Mouse (Mus musculus) MEL (cell line): ENCODE data around the gene Hecw2. TPM values are rescaled to one million over a fixed set of nuclear protein-coding genes. Genes with fewer than 3 reads are reported as not detected.

Experiments
- DNase-seq: peaks from one replicate; pipeline ENCODE4 v3.0.0; 2011; ENCODE audit warnings: low read depth, low spot score
- H3K27ac ChIP-seq: 2 replicates; pipeline ENCODE4 v1.5.1; 2012; ENCODE audit warnings: low read depth, mild to moderate bottlenecking, control low read depth, low read length, moderate library complexity; ENCODE audit not compliant: control insufficient read depth
- H3K27me3 ChIP-seq, 2 experiments: fragments of 150-350 bp in 1 of 2; sonication (generic) in 1 of 2; 2 replicates each; pipeline ENCODE4 v1.6.1; 2012; ENCODE audit warnings: low read length in 2 of 2, mild to moderate bottlenecking in 2 of 2, improper control_type of control experiment in 1 of 2, moderate library complexity in 1 of 2; ENCODE audit not compliant: insufficient read depth in 2 of 2, control insufficient read depth in 1 of 2
- H3K36me3 ChIP-seq, 2 experiments: 2 replicates each; pipeline ENCODE4 v1.6.1; 2012 to 2014; ENCODE audit warnings: low read length in 2 of 2, improper control_type of control experiment in 1 of 2, inconsistent platforms in 1 of 2, mild to moderate bottlenecking in 1 of 2; ENCODE audit not compliant: insufficient read depth in 2 of 2, control insufficient read depth in 1 of 2
- H3K4me1 ChIP-seq, 2 experiments: fragments of 150-350 bp in 1 of 2; sonication (generic) in 1 of 2; 2 replicates each; pipeline ENCODE4 v1.6.1; 2012; ENCODE audit warnings: low read length in 2 of 2, improper control_type of control experiment in 1 of 2, mild to moderate bottlenecking in 1 of 2; ENCODE audit not compliant: insufficient read depth in 2 of 2, control insufficient read depth in 1 of 2
- H3K4me3 ChIP-seq, 2 experiments: fragments of 150-350 bp in 1 of 2; sonication (generic) in 1 of 2; 2 replicates each; pipeline ENCODE4 v1.5.1; 2012; ENCODE audit warnings: low read depth in 2 of 2, low read length in 2 of 2, mild to moderate bottlenecking in 2 of 2, moderate library complexity in 2 of 2, control low read depth in 1 of 2, improper control_type of control experiment in 1 of 2; ENCODE audit not compliant: control insufficient read depth in 1 of 2, insufficient read depth in 1 of 2
- H3K79me2 ChIP-seq: 2 replicates; pipeline ENCODE4 v1.6.1; 2012; ENCODE audit warnings: mild to moderate bottlenecking, low read length, moderate library complexity; ENCODE audit not compliant: control insufficient read depth, poor library complexity, insufficient read depth
- H3K9ac ChIP-seq: 2 replicates; pipeline ENCODE4 v1.6.1; 2012; ENCODE audit warnings: low read depth, mild to moderate bottlenecking, control low read depth, low read length, moderate library complexity; ENCODE audit not compliant: control insufficient read depth, poor library complexity, severe bottlenecking
- H3K9me3 ChIP-seq: fragments of 150-350 bp; sonication (generic); replicated peaks from 2 replicates; pipeline ENCODE4 v1.6.1; 2012; ENCODE audit warnings: mild to moderate bottlenecking, low read length, improper control_type of control experiment, moderate library complexity; ENCODE audit not compliant: insufficient read depth
- CHD1 ChIP-seq: IDR thresholded peaks from 2 replicates; pipeline ENCODE4 v1.6.1; 2012; ENCODE audit warnings: low read depth, mild to moderate bottlenecking, inconsistent platforms, low read length, improper control_type of control experiment
- CHD2 ChIP-seq: IDR thresholded peaks from 2 replicates; pipeline ENCODE4 v1.6.1; 2011; ENCODE audit warnings: low read length, improper control_type of control experiment
- E2F4 ChIP-seq: IDR thresholded peaks from 2 replicates; pipeline ENCODE4 v1.6.1; 2011; ENCODE audit warnings: low read depth, low read length, improper control_type of control experiment, borderline replicate concordance
- HCFC1 ChIP-seq: IDR thresholded peaks from 2 replicates; pipeline ENCODE4 v1.6.1; 2012; ENCODE audit warnings: low read depth, mild to moderate bottlenecking, inconsistent platforms, low read length, improper control_type of control experiment, moderate library complexity
- KAT2A ChIP-seq: conservative IDR thresholded peaks from 2 replicates; pipeline ENCODE4 v1.6.1; 2012; ENCODE audit warnings: low read depth, low read length, improper control_type of control experiment, inconsistent platforms
- MAZ ChIP-seq: IDR thresholded peaks from 2 replicates; pipeline ENCODE4 v1.6.1; 2012; ENCODE audit warnings: low read depth, mild to moderate bottlenecking, inconsistent platforms, low read length, improper control_type of control experiment
- MEF2A ChIP-seq: IDR thresholded peaks from 2 replicates; pipeline ENCODE4 v1.6.1; 2014; ENCODE audit warnings: low read depth, mild to moderate bottlenecking, inconsistent platforms, low read length, improper control_type of control experiment; ENCODE audit not compliant: poor library complexity, insufficient replicate concordance, severe bottlenecking; ENCODE audit errors: extremely low read depth
- MXI1 ChIP-seq: IDR thresholded peaks from 2 replicates; pipeline ENCODE4 v1.6.1; 2011; ENCODE audit warnings: mild to moderate bottlenecking, low read depth, low read length, improper control_type of control experiment
- NELFE ChIP-seq: IDR thresholded peaks from 2 replicates; pipeline ENCODE4 v1.6.1; 2011; ENCODE audit warnings: low read depth, low read length, improper control_type of control experiment
- POLR2A ChIP-seq, 2 experiments: IDR thresholded peaks; 2 replicates each; pipeline ENCODE4 v1.6.1; 2011 to 2012; ENCODE audit warnings: low read length in 2 of 2, mild to moderate bottlenecking in 2 of 2, control low read depth in 1 of 2, improper control_type of control experiment in 1 of 2, low read depth in 1 of 2, moderate library complexity in 1 of 2; ENCODE audit not compliant: control insufficient read depth in 1 of 2, insufficient read depth in 1 of 2, poor library complexity in 1 of 2
- RAD21 ChIP-seq: IDR thresholded peaks from 2 replicates; pipeline ENCODE4 v1.6.1; 2011; ENCODE audit warnings: mild to moderate bottlenecking, low read depth, low read length, improper control_type of control experiment
- RCOR1 ChIP-seq: IDR thresholded peaks from 2 replicates; pipeline ENCODE4 v1.6.1; 2012; ENCODE audit warnings: low read depth, mild to moderate bottlenecking, inconsistent platforms, low read length, improper control_type of control experiment
- SMC3 ChIP-seq: IDR thresholded peaks from 2 replicates; pipeline ENCODE4 v1.6.1; 2011; ENCODE audit warnings: low read depth, low read length, improper control_type of control experiment
- TBP ChIP-seq: IDR thresholded peaks from 2 replicates; pipeline ENCODE4 v1.8.0; 2011; ENCODE audit warnings: low read depth, low read length, improper control_type of control experiment
- UBTF ChIP-seq: IDR thresholded peaks from 2 replicates; pipeline ENCODE4 v1.6.1; 2012; ENCODE audit warnings: low read depth, mild to moderate bottlenecking, inconsistent platforms, low read length, improper control_type of control experiment, moderate library complexity, borderline replicate concordance; ENCODE audit not compliant: insufficient read depth
- USF1 ChIP-seq: IDR thresholded peaks from 2 replicates; pipeline ENCODE4 v1.6.1; 2014; ENCODE audit warnings: low read depth, mild to moderate bottlenecking, inconsistent platforms, low read length, improper control_type of control experiment, moderate library complexity
- ZC3H11A ChIP-seq: IDR thresholded peaks from 2 replicates; pipeline ENCODE4 v1.6.1; 2012; ENCODE audit warnings: low read depth, mild to moderate bottlenecking, inconsistent platforms, low read length, improper control_type of control experiment
- polyA plus RNA-seq, 2 experiments: library from polyadenylated mRNA; stranded (reverse) in 1 of 2; unstranded in 1 of 2; fragments of >175 nt in 1 of 2; fragments of >200 nt in 1 of 2; gene quantifications; 2 replicates each; pipeline versions ENCODE4 v1.2.1 to v1.2.4; 2012; ENCODE audit warnings: low replicate concordance in 2 of 2, low read depth in 1 of 2; ENCODE audit not compliant: insufficient read length in 2 of 2, insufficient read depth in 1 of 2, missing spikeins in 1 of 2
- total RNA-seq: library from RNA; depleted of rRNA; stranded (reverse); fragments of 300-350 nt; gene quantifications from 2 replicates; pipeline ENCODE4 v1.2.3, GENCODE M21; 2012

Hecw2 gene
- total and polyA plus RNA-seq, 3 experiments = not detected

GRCm38 (mm10) chr1:54119638-54120320, 75.2 kb downstream of the Hecw2 start:
- no peaks in the 10 kb centered on the region for H3K4me1 ChIP-seq
- no peaks in the 10 kb centered on the region for H3K27me3 ChIP-seq
- H3K9me3 ChIP-seq = no peaks in the 10 kb centered on the region
- no peaks in the 10 kb centered on the region for H3K36me3 ChIP-seq
- TF ChIP-seq CHD2 (no peak), NELFE (no peak), ZC3H11A (no peak), MEF2A (no peak), KAT2A (no peak)
- no peak for DNase-seq
- H3K9ac ChIP-seq = no peak overlapping the region
- no peaks in the 10 kb centered on the region for H3K79me2 ChIP-seq
- H3K4me3 ChIP-seq = no peak overlapping the region
- no peak overlapping the region for H3K27ac ChIP-seq

GRCm38 (mm10) chr1:54118342-54118973, 76.5 kb downstream of the Hecw2 start:
- H3K79me2 ChIP-seq = no peaks in the 10 kb centered on the region
- TF ChIP-seq UBTF (no peak), SMC3 (no peak), MXI1 (no peak), MEF2A (no peak), CHD1 (no peak), POLR2A (IDR thresholded peaks at IDR 0.05; ENCODE audit: control insufficient read depth in 1 of 2, insufficient read depth in 1 of 2, low read depth in 1 of 2, low read length in 2 of 2, poor library complexity in 1 of 2) (no peak), RCOR1 (no peak), KAT2A (no peak), MAZ (no peak), HCFC1 (no peak), USF1 (no peak), E2F4 (no peak), RAD21 (no peak), TBP (no peak)
- TF ChIP-seq, all 39 proteins: peak for 0
- H3K27ac ChIP-seq = no peak overlapping the region
- H3K36me3 ChIP-seq = no peaks in the 10 kb centered on the region
- no peaks in the 10 kb centered on the region for H3K27me3 ChIP-seq
- H3K9ac ChIP-seq = no peak overlapping the region
- H3K9me3 ChIP-seq = no peaks in the 10 kb centered on the region
- DNase-seq = no peak
- no peaks in the 10 kb centered on the region for H3K4me1 ChIP-seq
- H3K4me3 ChIP-seq = no peak overlapping the region
